ENCODE assay signal across 8 mouse cellular contexts in genomic region chr9:70208751-70209150, GRCm38 (mm10). TPM values are rescaled to one million over a fixed set of nuclear protein-coding genes. Genes with fewer than 3 reads are reported as not detected.
DNase-seq lines count a peak whose midpoint lies in the region; ATAC-seq and TF ChIP-seq lines count a peak whose summit lies in the region.

No protein-coding gene starts in this region.

- no peak for TF ChIP-seq CTCF in heart, adult 2 months (IDR thresholded peaks at IDR 0.05)
- TF ChIP-seq CTCF in bone marrow macrophage, adult 2 months (IDR thresholded peaks at IDR 0.05; ENCODE audit: low read depth, low read length) = no peak

- peak overlapping the region; percentile 100 for H3K4me2 ChIP-seq in hindbrain, embryonic 15.5 days
- peak overlapping the region; percentile 82 for H3K4me2 ChIP-seq in lung, embryonic 16.5 days (ENCODE audit: low read depth, low read length)

- no peaks in the 10 kb centered on the region for H3K9me3 ChIP-seq in hindbrain, embryonic 15.5 days
- no peaks in the 10 kb centered on the region for H3K9me3 ChIP-seq in lung, embryonic 16.5 days (ENCODE audit: control insufficient read depth, low read length)

- peak in 1 of 2 experiments; percentile 27 for DNase-seq in heart, adult 2 months
- DNase-seq in heart, postnatal 4 days = no peak
- DNase-seq in layer of hippocampus, postnatal 36 days = no peak
- no peak for DNase-seq in retina, embryonic 14.5 days (ENCODE audit: low spot score)

- no peaks in the 10 kb centered on the region for H3K27me3 ChIP-seq in heart, adult 2 months (ENCODE audit: control insufficient read depth, insufficient read depth, low read length)
- H3K27me3 ChIP-seq in hindbrain, embryonic 15.5 days = peaks cover 9% of the 10 kb centered on the region; the same call in 1 of the 2 replicates
- H3K27me3 ChIP-seq in lung, embryonic 16.5 days (ENCODE audit: control insufficient read depth, insufficient read depth, low read depth, low read length) = no peaks in the 10 kb centered on the region

- no peak for ATAC-seq in hindbrain, embryonic 15.5 days (ENCODE audit: low FRiP score, low read depth)
- no peak for ATAC-seq in lung, embryonic 16.5 days (ENCODE audit: low read depth)
- ATAC-seq in megakaryocyte-erythroid progenitor cell, adult 5-6 weeks (replicated peaks; ENCODE audit: low FRiP score, low TSS enrichment, poor library complexity, severe bottlenecking) = no peak

- no peak for TF ChIP-seq POLR2A in heart, adult 2 months (IDR thresholded peaks at IDR 0.05; ENCODE audit: insufficient read depth, low read depth, low read length)
- TF ChIP-seq POLR2A in bone marrow macrophage, adult 2 months (IDR thresholded peaks at IDR 0.05; ENCODE audit: borderline replicate concordance, low read depth, low read length) = no peak

- intact Hi-C loops in heart, adult 2 months (cut with DNase I) = loop anchor here (1.0 to 2.0 kb wide), 2 partner anchors 107 to 114 kb away; no protein-coding TSS in a partner anchor

- peaks cover 6% of the 10 kb centered on the region for H3K4me1 ChIP-seq in heart, adult 2 months (ENCODE audit: control insufficient read depth, insufficient read depth, low read length)
- H3K4me1 ChIP-seq in bone marrow macrophage, adult 2 months (ENCODE audit: control insufficient read depth, insufficient read depth, low read length) = peaks cover 28% of the 10 kb centered on the region
- peaks cover 22% of the 10 kb centered on the region for H3K4me1 ChIP-seq in hindbrain, embryonic 15.5 days (replicated peaks)
- H3K4me1 ChIP-seq in lung, embryonic 16.5 days (replicated peaks; ENCODE audit: control insufficient read depth, insufficient read depth, low read length) = peaks cover 21% of the 10 kb centered on the region

- no peaks in the 10 kb centered on the region for H3K36me3 ChIP-seq in heart, adult 2 months (ENCODE audit: control insufficient read depth, insufficient read depth, low read length)
- no peaks in the 10 kb centered on the region for H3K36me3 ChIP-seq in hindbrain, embryonic 15.5 days
- H3K36me3 ChIP-seq in lung, embryonic 16.5 days (ENCODE audit: control insufficient read depth, insufficient read depth, low read length) = no peaks in the 10 kb centered on the region

- H3K27ac ChIP-seq in heart, adult 2 months = peak overlapping the region; percentile 98
- peak overlapping the region; percentile 79; the same call in 1 of the 2 replicates for H3K27ac ChIP-seq in bone marrow macrophage, adult 2 months (ENCODE audit: insufficient read depth, low read depth, low read length)
- 0 out of 2 replicates have a peak overlapping the region, but pooled peaks have one; percentile 76 for H3K27ac ChIP-seq in hindbrain, embryonic 15.5 days (replicated peaks)
- H3K27ac ChIP-seq in lung, embryonic 16.5 days (ENCODE audit: low read length) = peak overlapping the region; percentile 98

- no peak for TF ChIP-seq EP300 in heart, adult 2 months (IDR thresholded peaks at IDR 0.05; ENCODE audit: insufficient read depth, low read depth, low read length)

- peak overlapping the region; percentile 89 for H3K4me3 ChIP-seq in heart, adult 2 months
- H3K4me3 ChIP-seq in bone marrow macrophage, adult 2 months (ENCODE audit: insufficient read depth, low read length) = peak overlapping the region; percentile 87
- peak overlapping the region; percentile 69 for H3K4me3 ChIP-seq in hindbrain, embryonic 15.5 days
- peak overlapping the region; percentile 92 for H3K4me3 ChIP-seq in lung, embryonic 16.5 days (ENCODE audit: low read length)

- no peak overlapping the region; the same call in 1 of the 2 replicates for H3K9ac ChIP-seq in heart, adult 2 months (ENCODE audit: low read depth, low read length)
- H3K9ac ChIP-seq in hindbrain, embryonic 15.5 days = no peak overlapping the region
- peak overlapping the region; percentile 91 for H3K9ac ChIP-seq in lung, embryonic 16.5 days (ENCODE audit: low read length)

- peaks cover 2% of the 10 kb centered on the region; the same call in 1 of the 2 replicates for H3K79me2 ChIP-seq in heart, adult 2 months (replicated peaks; ENCODE audit: control insufficient read depth, insufficient read depth, low read length)

- WGBS in heart, adult 2 months = 19% methylated on average over 12 of the region's 12 CpGs
- 10% methylated on average over 12 of the region's 12 CpGs for WGBS in hindbrain, embryonic 15.5 days
- 7% methylated on average over 12 of the region's 12 CpGs for WGBS in lung, embryonic 16.5 days

RNA-seq across cellular contexts. Expression of gene Myo1e, which starts 1.6 kb away (rescaled TPM):
- total RNA-seq in heart, adult 2 months (2021) = 10 to 100 TPM in 1 of 2 experiments, 1 to 10 TPM in 1; 8.5 to 11.3 TPM
- polyA plus RNA-seq in heart, adult 2 months (2012; rRNA removed) = 3.9 and 5.8 TPM in 2 replicates
- total RNA-seq in heart, postnatal 4 days (2021) = 10 to 100 TPM; 23.6 to 27.6 TPM
- 78.8 and 86.6 TPM in 2 replicates for polyA plus RNA-seq in bone marrow macrophage, adult 2 months (2012; ENCODE audit: insufficient read depth, insufficient read length, missing spikeins)
- 9.0 and 9.1 TPM in 2 replicates for polyA plus RNA-seq in hindbrain, embryonic 15.5 days (2015; fragmentation: Nextera tagmentation; extraction: Ambion mirVana)
- polyA plus RNA-seq in lung, embryonic 16.5 days (2015; fragmentation: Nextera tagmentation; extraction: Ambion mirVana) = 46.2 and 50.1 TPM in 2 replicates
- 2.1 and 2.7 TPM in 2 replicates for total RNA-seq in megakaryocyte-erythroid progenitor cell, adult 5-6 weeks (2014; fragmentation: Nextera tagmentation)
- total RNA-seq in megakaryocyte-erythroid progenitor cell, adult 5-6 weeks (2017) = 2.3 and 4.0 TPM in 2 replicates
- 1 to 10 TPM; 8.0 to 8.1 TPM for total RNA-seq in layer of hippocampus, postnatal 36 days (2021)
